Mouse (Mus musculus) heart, adult 18-20 months (tissue): ENCODE results near the gene Uqcr11. TPM values are rescaled to one million over a fixed set of nuclear protein-coding genes. Genes with fewer than 3 reads are reported as not detected.

Experiments
- DNase-seq, 2 experiments: peaks; one replicate each; pipeline ENCODE4 v3.0.0; 2021 to 2022; ENCODE audit warnings: mixed read lengths in 1 of 2
- total RNA-seq, 2 experiments: library from RNA; stranded (reverse); gene quantifications; 2 replicates each; pipeline ENCODE4 v1.2.3; 2021

Uqcr11 gene
- total RNA-seq, 2 experiments from 2014 or later, result 1,809 to 1,881 TPM

GRCm38 (mm10) chr10:80399191-80399972 lies 7.2 kb downstream of the Uqcr11 start, which contains the start of gene Mbd3:
Gene Mbd3 (minus strand): TSS chr10:80399550.
- peak; percentile 99 to 100 for DNase-seq

- peak; percentile 96 to 99 for DNase-seq
These were observed 7.9 kb downstream of the Uqcr11 start for GRCm38 (mm10) chr10:80398719-80399190.

GRCm38 (mm10) chr10:80398174-80398535 lies 8.5 kb downstream of the Uqcr11 start:
- DNase-seq, result no peak

GRCm38 (mm10) chr10:80397524-80398173 lies 9.0 kb downstream of the Uqcr11 start:
- no peak for DNase-seq

DNA sequence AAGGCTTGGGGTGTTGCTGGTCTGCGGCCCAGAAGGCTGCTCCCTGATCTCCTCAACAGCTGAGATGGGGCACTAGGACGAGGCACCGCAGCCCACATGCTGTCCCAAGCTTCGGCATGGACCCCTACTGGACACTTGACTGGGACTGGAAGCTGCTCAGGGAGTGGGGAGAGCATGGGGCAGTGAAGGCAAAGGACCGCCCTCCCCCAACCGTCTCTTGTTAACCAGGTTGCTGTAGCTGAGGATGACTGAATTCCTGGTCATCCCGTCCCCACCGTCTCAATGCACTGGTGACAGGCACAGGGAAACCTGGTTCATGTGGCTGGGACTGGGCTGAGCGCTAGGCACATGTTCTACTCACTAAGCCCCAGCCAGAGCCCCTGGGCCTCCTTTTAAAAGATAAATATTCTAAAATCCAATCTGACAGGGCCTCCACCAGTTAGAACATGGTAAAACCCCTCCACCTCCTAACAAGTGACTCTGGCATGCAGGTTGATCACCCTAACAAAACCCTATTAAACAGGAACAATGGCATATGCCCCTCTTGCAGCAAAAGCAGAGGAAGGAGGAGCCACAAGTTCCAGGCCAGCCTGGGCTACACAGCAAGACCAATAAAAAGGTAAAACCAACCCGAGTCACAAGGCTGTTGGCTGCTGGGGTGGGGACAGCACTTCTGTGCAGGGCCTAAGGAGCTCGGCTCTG lies 9.7 kb downstream of the Uqcr11 start:
- DNase-seq, result no peak

DNA sequence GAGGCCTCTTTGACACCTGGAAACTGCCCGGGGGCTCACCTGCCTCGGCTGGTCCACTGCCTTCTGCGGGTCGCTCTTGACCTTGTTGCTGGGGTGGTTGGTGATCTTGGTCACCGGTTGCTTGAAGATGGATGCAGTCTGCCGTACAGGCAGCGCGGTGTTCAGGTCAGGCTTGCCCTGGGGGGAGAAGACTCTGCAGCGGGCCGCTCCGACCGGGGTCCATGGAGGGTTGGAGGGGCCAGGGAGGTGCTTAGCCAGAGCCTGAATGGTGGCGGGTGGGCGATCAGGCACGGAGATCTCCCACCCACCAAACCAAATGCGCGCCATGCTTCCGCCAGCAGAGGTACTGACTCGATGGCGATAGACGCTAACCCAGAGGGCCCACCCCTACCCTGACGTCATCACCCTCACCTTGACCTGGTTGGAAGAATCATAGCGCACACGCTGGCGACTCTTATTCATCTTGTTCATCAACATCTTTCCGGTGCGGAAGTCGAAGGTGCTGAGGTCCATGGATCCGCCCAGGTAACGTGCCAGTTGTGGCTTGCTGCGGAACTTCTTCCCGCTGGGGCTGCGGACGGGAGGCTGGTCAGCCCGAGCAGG lies 11.5 kb downstream of the Uqcr11 start:
- no peak for DNase-seq

GRCm38 (mm10) chr10:80392687-80393086 lies 13.9 kb downstream of the Uqcr11 start:
- DNase-seq, result no peak

DNA sequence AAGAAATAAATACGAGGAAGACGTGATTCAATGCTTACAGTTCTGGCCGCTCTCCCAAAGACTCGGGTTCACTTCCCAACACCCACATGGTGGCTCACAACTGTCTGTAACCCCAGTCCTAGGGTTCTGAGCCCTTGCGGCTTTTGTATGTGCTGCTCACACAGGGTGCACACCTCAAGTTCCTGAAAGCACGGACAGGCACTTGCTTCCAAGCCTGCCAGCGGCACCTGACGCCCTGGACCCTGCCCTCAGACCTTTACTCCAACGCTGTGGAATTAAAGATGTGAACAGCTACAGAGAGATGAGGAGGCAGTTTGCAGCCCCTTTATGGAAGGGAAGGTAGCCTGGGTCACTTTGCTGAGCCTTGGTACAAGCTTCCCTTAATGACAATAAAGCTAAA lies 15.9 kb downstream of the Uqcr11 start:
- no peak for DNase-seq

DNA sequence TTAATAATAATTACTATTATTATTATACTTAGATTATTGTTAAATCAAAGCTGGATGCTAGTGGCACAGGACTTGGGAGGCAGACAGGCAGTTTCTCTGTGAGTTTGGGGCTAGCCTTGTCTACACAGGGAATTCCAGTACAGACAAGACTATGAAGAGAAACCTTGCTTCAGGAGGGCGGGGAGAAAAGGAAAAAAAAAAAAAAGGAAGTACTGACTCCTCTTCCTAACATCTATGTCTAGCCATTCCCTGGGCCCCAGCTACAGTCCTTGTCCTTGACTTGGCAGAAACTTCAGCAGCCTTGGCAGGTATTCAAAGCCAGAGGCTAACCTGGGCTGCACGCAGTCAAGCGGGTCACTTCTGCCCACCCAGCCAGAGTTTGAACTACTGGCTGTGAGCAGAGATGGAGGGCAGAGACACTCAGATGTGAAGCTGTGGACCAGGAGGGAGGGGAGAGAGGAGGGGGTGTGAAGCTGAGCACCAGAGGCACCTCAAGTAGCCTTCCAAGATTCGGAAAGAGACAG lies 17.4 kb downstream of the Uqcr11 start:
- DNase-seq, result no peak

- no peak for DNase-seq
These were observed 17.9 kb downstream of the Uqcr11 start for GRCm38 (mm10) chr10:80388731-80389130.

DNA sequence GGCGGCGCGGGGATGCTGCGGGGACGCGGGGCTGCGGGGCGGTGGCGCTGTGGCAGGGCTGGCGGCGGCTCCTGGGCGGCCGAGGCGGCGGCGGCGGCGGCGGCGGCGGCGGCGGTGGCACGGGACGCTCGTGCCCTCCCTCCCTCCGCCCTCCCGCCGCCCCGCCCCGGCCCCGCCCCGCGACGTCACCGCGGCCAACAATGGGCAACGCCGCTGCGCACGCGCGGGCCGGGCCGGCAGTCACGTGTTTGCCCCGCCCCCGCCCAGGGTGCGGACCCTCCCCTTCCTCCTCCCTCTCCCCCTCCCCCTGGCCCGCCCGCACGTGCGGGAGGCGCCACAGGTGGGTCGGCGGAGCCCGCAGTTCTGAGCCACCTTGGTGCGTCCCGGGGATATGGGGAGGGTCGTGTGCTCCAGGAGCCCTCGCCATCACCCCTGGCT lies 19.1 kb downstream of the Uqcr11 start, which contains the start of gene Mex3d:
TSS of gene Mex3d (minus strand) at position 138 of the 438 bp plus-strand sequence.
- DNase-seq, result peak; percentile 89 to 90

GRCm38 (mm10) chr10:80386735-80387471 lies 19.7 kb downstream of the Uqcr11 start:
- DNase-seq, result no peak

GRCm38 (mm10) chr10:80385811-80386734 lies 20.6 kb downstream of the Uqcr11 start:
- no peak for DNase-seq

- DNase-seq, result no peak
These were observed 21.3 kb downstream of the Uqcr11 start for GRCm38 (mm10) chr10:80385310-80385709.

DNA sequence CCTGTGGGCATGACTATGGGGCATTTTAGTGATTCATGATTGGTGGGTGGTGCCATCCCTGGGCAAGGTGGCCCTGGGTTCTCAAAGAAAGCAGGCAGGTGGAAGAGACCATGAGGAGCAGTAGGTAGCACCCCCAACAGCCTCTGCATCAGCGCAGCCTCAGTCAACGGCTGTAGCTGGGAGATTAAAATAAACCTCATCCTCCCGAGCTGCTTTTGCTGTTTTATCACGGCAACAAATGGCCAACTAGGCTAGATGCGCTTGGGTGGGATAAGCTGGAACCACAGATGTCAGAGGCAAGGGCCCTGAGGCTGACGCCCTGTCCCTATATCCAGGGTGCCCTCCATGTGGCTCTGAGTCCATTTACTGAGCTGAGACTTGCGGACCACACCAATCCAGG lies 21.9 kb downstream of the Uqcr11 start:
- DNase-seq, result no peak

DNA sequence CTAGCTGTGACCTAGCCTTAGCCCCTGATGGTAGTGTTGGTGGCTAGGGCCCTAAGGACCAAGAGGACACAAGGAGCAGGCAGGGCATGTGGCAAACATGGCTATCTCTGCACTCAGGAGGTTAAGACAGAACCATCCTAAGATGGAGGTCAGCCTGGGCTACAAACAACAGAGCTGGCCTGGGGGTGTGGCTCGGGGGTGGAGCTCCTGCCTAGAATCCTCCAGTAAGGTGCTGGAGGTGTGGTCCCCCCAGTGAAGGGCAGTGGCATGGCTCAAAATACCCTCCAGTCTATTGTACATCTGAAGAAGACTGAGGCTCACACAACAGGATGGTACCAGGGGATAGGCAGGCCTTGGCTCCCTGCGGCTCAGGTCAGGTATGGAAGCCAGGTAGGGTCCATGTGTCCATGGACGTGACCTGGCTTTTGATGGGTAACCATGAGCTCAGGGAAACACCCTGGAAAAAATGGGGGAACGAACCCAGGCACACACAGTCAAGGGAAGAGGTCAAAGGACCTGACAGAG lies 22.5 kb downstream of the Uqcr11 start:
- no peak for DNase-seq

GRCm38 (mm10) chr10:80383431-80383830 lies 23.2 kb downstream of the Uqcr11 start:
- no peak for DNase-seq

GRCm38 (mm10) chr10:80382641-80383365 lies 23.8 kb downstream of the Uqcr11 start:
- DNase-seq, result no peak

DNA sequence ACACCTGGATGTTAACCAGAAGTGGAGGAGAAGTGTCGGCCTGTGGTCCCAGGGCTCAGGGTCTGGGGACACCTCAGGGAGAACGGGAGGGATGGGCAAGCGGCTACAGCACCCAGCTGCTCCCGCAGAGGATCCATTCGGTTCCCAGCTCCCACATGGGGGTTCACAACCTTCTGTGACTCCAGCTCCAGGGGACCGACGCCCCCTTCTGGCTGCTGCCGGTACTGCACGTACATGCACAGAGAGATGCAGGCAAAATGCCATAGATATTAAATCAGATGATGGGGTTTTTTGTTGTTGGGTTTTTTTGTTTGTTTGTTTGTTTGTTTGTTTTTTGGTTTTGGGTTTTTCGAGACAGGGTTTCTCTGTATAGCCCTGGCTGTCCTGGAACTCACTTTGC lies 28.9 kb downstream of the Uqcr11 start:
- DNase-seq, result no peak
